Mouse (Mus musculus) adrenal gland, postnatal 10 days (tissue): ENCODE measurements around the gene Dpm3. TPM values are rescaled to one million over a fixed set of nuclear protein-coding genes. Genes with fewer than 3 reads are reported as not detected.
A peak's percentile ranks its signal among the peaks of the same experiment; 100 is the strongest.
"Not testable (repeated sequence)": the region's sequence is repeated elsewhere in the genome, so short reads cannot be mapped to it uniquely, and the experiment has no call there.

Source experiments
- DNase-seq: peaks from one replicate; pipeline ENCODE4 v3.0.0; 2021; ENCODE audit warnings: mixed read lengths
- long read RNA-seq, 2 experiments: library from polyadenylated mRNA; stranded (forward); transcript quantifications; one replicate each; pipeline ENCODE4 v2.0.0; 2021
- total RNA-seq, 2 experiments: library from RNA; stranded (reverse); gene quantifications; 2 replicates each; pipeline ENCODE4 v1.2.3; 2021

The Dpm3 gene
- total RNA-seq, result 100 to 1,000 TPM; 115 to 122 TPM
- long read RNA-seq, experiment 1, transcript Dpm3-203 (1 exons, 441 nt), result minor isoform, 16 of 89 reads
- long read RNA-seq, experiment 1, transcript Dpm3-201 (2 exons, 404 nt), result major isoform, 72 of 89 reads
- long read RNA-seq, experiment 1, partial matches to known transcripts, result 0 of 89 reads
- long read RNA-seq, experiment 1, other reads (novel, unspliced or antisense), result 1 of 89 reads
- long read RNA-seq, experiment 2, transcript Dpm3-203 (1 exons, 441 nt), result minor isoform, 7 of 61 reads
- long read RNA-seq, experiment 2, transcript Dpm3-201 (2 exons, 404 nt), result major isoform, 54 of 61 reads
- long read RNA-seq, experiment 2, partial matches to known transcripts, result 0 of 61 reads
- long read RNA-seq, experiment 2, other reads (novel, unspliced or antisense), result 0 of 61 reads

DNA sequence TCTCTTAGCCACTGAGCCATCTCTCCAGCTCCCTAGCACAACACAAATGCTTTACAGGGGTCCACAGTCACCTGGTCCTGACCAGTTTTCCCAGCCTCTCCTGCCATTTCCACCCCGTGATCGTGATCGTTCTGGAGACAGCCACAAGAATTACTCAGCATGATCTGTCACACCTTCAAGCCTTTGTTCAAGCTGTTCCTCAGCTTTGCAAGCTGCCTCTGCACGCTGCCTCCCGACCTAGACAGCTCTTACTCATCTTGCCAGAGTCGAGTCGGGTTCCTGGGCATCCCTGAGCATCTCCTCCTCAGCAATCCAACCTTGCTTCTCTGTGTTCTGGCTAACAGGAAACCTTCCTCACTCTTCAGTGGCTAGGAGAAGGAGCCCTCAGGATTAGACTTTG lies at the start of gene Dpm3:
Gene Dpm3, plus strand, starts transcription at position 283 of the 400 bp plus-strand sequence.
- DNase-seq, result no peak

DNA sequence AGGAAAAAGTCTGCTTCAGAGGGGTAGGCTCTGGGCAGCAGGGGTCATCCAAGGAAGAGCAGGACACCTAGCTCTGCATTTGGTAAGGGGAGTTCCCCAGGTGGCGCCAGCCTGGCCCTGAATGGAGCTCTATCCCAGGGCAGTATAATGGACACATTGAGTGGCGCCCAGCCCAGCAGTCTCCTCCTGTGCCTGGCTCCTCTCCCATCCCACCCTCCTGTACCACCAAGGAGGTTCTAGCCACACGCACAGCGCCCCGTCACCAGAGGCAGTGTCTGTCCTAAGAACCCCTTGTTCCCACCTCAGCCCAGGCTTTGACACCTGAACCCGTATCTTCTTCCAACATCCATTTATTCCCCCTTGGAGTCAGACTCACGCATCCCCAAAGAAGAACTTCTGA lies 49.4 kb upstream of the Dpm3 start:
- no peak for DNase-seq

DNA sequence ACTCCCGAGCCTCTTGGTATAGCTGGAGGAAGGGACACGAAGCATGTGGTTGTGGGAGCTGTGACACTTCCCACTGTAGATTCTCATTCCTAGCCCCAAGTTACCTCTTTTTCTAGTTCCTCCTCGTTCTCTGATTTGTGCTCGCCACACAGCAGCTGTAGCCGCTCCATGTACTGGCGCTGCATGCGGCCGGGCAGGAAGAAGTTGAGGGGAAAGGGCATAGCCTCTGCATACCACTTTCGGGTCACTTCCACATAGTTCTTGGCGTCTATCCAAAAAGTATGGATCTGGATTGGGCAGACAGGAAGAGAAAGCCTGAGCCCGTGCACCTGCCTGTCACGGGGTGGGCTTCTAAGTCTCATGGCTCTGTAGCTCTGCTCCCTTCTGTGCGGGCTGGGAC lies 49.0 kb upstream of the Dpm3 start:
- DNase-seq, result no peak

DNA sequence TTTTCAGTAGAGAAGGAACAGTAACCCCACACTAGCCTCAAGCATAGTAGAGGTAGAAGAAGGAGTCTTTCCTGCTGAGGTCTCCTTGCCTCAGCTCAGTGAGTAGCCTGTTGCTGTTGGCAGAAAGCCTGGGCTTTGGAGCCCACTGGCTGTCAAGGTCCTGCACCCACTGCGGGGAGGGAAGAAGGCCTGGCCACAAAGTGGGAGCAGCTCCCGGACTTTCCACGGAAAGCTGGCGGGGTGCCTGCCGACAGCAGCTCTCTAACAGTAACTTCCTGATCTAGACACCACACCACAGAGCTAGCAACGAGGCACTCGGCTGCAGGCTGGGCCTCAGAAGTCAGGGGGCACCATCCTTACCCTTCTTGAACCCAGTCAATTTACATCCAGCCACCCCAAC lies 48.4 kb upstream of the Dpm3 start:
- DNase-seq, result peak; percentile 47

DNA sequence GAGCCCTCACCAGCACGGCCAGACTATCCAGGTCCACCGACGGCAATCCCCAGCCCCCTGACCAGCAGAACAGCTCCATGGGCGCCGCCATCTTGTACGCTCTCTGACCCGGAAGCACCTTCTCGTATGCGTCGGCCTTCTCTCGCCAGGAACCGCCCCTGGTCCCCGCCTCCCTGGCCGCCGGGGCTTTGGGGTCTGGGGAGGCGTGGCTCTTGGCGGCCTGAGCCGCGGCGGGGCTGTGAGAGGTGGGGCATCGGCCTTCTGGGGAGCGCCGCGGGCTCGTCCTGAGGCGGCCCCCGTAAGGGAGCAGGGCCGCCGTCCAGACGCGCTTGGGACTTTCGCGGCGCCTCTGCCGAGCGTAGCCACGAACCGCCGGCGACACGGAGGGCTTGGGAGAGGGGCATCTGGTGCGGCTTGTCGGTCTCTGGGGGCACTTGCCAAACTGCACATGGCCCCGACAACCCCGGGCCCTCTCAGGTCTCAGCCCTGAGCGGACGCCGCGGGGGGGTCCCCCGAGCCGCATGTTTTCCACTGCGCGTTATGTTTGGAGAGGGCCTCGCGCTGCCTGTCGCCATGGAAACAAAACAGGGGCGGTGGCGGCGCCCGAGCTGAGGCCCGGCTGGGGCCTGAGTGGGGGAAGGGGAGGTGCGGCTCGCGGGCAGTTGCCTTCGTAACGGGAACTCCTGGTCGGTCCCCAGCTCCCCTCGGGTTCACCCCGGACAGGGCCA lies 45.2 kb upstream of the Dpm3 start:
- DNase-seq, result peak; percentile 95

DNA sequence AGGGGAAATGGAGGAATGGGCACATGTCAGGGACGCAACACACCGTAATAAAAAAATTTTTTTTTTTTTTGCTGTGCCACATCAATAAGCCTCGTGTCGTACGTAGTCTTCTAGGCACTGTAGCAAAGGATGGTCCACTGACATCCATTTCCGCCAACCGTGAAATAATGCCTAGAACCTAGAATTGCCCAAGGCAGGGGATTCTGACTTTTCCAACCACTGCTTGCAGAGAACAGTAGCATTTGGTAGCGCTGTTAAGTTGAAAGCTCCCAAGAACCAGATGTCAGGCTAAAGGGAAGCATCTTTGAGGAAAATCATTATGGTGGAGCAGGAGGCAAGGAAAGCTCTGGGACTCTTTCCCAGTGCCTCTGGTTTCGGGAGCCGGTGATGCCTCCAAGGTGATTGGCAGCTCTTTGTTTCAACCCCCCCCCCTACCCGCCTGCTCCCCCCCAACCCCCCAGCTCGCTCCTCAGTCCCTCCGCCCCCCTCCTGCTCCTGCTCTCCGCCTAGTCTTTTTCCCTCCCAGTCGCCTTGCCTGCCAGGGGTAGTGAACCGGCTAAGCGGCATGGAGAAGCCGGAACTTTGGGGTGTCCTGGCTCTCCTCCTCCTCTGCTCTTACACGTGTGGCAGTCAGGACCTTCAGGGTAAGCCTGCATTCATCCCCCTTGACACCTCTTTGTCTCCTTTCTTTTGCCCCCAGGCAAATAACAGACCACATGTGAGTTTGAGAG lies 44.3 kb upstream of the Dpm3 start, which contains the start of gene Thbs3:
Gene Thbs3, plus strand, starts transcription at position 500 of the 731 bp plus-strand sequence.
- DNase-seq, result no peak

DNA sequence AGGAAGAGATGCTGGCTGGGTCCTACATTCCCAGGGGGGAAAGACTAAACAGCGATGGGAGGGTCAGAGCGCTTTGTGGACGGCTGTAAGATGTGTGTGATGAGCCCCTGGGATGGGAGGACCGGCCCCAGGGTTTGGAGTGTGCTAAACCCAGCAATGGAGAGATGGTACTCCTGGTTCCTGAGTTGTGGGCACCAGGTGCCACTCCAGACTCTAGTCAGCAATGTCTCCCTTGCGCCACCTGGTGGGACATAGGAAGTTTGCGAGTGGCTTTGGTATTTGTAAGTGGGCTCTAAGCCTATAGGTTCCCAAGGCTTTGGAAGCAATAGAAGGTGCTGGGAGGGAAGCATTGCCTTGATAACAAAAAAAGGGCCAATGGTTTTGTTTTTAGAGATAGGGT lies 43.3 kb upstream of the Dpm3 start:
- DNase-seq, result peak; percentile 87

DNA sequence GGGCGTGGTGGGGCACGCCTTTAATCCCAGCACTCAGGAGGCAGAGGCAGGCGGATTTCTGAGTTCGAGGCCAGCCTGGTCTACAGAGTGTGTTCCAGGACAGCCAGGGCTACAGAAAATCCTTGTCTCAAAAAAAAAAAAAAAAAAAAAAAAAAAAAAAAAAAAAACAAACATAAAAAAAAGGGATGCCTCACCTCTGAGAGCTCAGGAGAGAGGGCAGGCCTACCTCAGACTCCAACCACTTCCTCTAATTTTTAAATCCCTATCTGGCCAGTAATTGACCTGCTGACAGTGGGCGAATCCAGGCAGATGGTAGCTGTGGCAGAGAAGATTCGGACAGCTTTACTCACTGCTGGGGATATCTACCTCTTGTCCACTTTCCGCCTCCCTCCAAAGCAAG lies 42.8 kb upstream of the Dpm3 start:
- not testable (repeated sequence) for DNase-seq

DNA sequence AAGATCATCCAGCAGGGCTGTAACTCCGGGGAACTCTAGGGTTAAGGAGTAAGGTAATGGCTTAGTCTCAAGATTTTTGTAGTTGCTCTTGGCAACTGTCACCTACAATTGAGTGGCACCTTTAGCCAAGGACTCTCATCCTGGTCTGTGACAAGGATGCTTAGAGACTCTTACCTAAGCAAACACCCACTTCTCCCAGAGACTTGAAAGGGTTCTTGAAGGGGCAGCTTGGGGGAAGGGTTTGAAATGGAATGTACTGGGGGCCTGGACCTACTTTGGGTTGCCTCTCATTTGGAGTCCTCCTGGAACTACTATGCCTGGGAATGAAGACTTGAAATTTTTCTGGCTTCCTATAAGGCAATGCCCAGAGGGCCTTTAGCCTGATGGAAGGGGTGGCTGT lies 40.9 kb upstream of the Dpm3 start:
- no peak for DNase-seq

DNA sequence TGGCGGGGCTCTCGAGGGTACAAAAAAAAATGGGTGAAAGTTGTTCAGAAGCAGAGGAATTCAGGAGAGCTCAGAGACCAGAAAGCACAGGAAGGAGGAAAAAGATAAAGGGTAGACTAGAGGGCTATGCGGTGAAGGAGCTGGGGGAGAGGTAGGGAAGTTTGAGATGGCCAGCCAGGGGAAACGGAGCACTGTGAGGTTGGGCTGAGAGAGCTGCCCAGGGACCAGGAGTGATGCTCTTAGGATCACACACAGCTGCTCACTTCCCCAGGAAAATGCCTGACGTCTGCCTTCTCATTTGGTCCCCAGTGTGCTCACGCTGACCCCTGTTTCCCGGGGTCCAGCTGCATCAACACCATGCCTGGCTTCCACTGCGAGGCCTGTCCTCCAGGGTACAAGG lies 39.6 kb upstream of the Dpm3 start:
- no peak for DNase-seq

DNA sequence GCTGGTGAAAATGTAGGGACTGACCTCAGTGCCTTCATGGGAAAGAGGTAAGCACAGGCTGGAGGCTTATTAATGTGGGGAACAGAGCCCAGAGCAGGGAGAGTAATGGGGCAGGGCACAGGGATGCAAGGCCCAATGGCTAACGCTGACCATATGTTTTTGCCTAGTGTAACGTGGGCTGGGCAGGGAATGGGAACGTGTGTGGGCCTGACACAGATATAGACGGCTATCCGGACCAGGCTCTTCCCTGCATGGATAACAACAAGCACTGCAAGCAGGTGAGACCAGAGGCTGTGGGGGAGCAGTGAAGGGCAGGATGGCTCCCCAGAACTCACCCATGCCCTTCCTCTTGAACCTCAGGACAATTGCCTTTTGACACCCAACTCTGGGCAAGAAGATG lies 38.0 kb upstream of the Dpm3 start:
- no peak for DNase-seq

DNA sequence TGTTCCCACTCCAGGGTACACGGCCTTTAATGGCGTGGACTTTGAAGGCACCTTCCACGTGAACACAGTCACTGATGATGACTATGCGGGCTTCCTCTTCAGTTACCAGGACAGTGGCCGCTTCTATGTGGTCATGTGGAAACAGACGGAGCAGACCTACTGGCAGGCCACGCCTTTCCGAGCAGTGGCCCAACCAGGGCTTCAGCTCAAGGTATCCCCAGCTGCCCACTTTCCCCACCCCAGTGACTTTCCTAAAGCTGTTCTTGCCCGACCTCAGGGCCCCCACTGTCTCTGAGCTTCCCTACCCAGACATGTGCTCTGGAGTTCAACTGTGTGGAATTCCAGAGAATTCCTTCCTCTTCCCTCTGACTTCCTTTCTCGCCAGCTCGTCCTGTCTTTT lies 34.4 kb upstream of the Dpm3 start:
- DNase-seq, result no peak

DNA sequence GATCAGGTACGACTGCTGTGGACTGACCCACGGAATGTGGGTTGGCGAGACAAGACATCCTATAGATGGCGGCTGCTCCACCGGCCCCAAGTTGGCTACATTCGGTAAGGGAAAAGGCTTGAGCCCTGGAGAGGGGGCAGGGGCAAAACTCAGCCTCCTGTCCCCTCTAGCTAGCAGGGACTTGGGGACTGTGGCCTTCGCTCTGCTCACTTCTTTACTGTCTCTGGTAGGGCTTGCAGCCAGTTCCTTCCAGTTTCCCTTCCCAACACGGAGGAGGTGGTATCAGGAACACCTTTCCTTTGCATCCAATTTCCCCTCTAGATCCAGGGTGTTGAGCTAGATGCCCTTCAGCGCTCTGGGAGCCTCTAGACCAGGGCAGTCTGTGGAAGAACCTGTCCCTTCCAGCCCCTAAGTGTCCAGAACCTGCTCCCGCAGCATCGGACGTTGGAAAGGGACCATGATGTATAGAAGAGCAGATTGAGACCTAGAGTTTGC lies 33.8 kb upstream of the Dpm3 start:
- DNase-seq, result no peak

DNA sequence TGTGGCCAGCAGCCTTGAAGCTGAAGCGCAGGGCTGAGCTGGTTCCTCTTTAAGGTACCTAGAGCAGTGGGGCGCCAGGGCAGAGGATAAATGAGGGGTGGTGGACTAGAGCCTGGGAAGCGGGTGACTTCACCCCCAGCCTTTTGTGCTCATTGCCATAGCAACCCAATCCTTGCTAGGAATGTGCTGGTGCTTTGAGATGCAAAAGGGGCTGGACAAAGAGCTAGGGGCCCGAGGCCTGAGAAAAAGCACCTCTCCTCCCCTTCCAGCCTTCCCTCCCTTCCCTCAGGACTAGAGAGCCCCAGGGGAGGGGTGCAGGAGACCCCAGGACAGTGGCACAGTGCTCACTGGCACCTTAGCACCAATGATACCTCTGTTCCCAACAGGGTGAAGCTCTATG lies 33.2 kb upstream of the Dpm3 start:
- no peak for DNase-seq

DNA sequence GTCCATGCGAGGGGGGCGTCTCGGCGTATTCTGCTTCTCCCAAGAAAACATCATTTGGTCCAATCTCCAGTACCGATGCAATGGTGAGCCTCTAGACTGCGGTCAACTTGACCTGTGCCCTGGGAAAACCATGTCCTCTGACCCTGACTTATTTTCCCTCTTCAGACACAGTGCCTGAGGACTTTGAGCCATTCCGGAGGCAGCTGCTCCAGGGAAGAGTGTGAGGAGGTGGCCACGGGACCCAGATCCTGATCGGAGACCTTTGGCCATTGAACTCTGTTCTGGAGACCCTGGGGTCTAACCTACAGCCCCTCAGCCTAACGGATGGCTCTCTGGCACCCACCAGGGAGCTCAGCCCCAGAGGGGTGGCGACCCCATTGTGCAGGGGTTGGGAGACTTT lies 32.8 kb upstream of the Dpm3 start:
- DNase-seq, result no peak

DNA sequence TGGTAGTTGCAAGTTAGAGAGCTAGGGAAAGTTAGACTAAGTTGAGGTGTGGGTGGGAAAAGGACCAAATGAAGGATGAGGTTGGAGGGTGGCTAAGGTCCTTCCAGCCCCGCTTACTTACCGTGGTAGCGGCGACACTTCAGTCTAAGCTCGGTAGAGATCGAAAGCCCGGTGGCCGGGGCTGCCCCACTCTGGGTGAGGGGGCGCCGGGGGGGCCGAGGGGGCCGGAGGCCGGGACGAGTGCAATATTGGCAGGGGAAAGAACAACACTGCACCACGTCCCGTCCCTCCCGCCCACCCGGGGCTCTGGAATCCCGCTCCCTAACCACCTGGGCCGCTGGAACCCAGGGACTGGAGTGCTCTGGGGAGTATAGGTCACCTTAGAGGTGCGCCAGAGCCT lies 32.3 kb upstream of the Dpm3 start, which contains the start of gene Mtx1:
Gene Mtx1, minus strand, starts transcription at position 189 of the 400 bp plus-strand sequence.
- no peak for DNase-seq

DNA sequence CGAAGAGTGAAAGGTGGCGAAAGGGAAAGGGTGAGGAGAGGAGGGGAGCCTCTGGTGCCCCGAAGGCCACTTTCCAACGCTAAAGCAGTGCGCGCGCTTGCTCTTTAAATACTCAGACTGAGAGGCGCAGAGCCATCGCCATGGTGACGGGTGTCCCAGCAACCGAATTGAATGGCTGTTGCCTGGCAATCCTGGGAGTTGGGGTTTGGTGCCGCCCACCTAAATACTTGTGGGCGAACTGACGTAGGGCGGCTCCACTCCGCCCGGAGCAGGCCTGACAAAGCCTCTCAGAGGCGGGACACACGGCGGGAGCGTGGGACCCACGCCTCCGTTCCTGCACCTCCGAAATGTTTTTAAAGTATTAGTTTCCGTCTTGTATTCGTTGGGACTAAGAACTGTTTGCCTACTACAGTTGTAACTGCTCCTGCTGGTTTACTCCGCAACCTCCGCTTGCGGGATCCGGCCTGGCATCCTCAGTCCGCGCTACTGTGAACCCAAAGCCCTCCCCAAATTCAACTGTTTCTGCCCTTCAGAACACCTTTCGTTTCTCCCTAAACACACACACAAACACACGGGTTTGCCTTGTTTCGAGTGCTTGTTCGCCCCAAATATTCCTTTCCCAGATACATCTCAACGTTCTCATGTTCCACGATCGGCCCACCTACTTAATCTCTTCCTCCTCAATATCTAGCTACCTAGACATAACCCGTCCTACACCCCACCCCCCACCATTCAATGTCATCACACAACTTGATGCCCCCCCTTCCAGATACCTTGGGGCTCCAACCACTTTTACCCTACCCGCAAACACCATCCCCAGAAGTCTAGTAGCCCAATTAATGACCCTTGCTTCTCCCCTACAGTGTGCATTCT lies 31.6 kb upstream of the Dpm3 start:
- DNase-seq, result peak; percentile 91

DNA sequence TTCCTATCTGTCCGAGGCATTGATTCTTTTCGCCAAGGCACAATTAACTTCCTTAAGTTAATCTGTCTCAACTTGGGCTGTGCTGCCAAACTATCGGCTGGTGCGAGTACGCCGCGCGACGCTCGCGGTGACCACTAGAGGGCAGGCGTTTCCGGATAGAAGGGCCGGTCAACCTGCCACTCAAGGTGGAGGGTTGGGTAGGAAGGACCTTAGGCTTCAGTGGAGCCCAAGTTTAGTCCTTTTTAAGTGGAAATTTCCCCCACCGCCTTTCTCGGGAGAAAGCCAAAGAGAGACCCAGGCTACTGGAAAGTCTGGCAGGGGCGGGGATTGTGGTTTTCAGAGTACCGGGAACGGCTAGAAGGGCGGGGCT lies 31.0 kb upstream of the Dpm3 start:
- peak; percentile 93 for DNase-seq

DNA sequence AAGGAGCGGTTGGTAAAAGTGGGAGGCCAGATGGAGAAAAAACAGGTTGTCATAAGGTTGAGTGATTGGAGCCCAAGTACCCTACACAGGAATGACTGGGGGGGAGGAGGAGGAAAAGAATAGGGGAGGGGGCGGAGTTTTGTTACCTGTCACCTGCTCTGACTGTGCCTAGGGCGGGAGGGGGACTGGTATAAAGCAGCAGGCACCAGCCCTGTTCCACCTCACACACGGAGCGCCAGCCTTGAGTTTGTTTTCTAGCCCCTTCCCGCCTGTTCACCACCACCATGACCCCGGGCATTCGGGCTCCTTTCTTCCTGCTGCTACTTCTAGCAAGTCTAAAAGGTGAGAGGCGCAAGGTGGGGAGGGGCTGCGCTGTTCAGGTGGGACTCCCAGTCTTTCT lies 30.3 kb upstream of the Dpm3 start, which contains the start of gene Muc1:
Gene Muc1, plus strand, starts transcription at position 222 of the 400 bp plus-strand sequence.
- no peak for DNase-seq

DNA sequence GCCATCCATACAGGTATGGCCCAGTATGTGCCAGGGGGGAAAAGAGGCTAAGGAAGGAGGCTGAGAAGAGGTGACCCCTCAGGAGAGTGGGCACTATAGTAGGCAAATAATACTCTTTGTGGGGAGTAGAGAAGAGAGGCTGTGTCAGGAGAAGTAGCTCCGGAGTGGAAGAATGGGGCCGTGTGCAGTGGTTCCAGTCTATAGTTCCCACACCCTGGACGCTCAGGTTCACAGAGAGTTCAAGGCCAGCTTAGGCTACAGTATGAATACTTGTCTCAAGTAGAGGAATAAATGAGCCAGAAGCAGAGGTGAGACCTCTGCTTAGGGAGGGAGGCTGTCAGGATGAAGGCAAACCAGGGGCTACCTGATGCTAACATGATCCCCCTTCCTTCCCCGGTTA lies 29.9 kb upstream of the Dpm3 start:
- DNase-seq, result no peak

DNA sequence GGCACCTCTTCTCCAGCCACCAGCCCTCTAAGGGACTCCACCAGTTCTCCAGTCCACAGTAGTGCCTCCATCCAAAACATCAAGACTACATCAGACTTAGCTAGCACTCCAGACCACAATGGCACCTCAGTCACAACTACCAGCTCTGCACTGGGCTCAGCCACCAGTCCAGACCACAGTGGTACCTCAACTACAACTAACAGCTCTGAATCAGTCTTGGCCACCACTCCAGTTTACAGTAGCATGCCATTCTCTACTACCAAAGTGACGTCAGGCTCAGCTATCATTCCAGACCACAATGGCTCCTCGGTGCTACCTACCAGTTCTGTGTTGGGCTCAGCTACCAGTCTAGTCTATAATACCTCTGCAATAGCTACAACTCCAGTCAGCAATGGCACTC lies 28.6 kb upstream of the Dpm3 start:
- DNase-seq, result no peak

DNA sequence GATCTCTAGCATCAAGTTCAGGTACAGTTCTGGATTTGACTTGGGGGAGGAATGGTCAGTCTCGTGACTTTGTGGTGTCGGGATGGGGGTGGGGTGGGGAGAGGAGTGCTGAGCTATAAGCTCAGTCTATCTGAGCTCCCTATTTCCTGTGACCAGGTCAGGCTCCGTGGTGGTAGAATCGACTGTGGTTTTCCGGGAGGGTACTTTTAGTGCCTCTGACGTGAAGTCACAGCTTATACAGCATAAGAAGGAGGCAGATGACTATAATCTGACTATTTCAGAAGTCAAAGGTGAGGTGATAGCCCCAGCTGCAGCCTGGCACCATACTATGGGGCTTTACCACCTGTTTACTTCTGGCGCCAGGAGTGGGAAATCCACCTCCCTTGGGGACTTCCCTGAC lies 27.8 kb upstream of the Dpm3 start:
- DNase-seq, result no peak
